Mouse (Mus musculus) liver, postnatal 0 days (tissue): Measurements from ENCODE around the gene Ucma.

Experiments
- CTCF ChIP-seq: sonication (generic); IDR thresholded peaks from 2 replicates; pipeline ENCODE4 v1.5.1; 2016; ENCODE audit warnings: antibody characterized with exemption, low read depth
- EP300 ChIP-seq: IDR thresholded peaks from 2 replicates; pipeline ENCODE4 v1.6.1; 2016; ENCODE audit warnings: antibody characterized with exemption, low read depth, mild to moderate bottlenecking

GRCm38 (mm10) chr2:4975807-4976206 lies at the start of gene Ucma:
- TF ChIP-seq CTCF (no peak), EP300 (no peak)
